Mouse (Mus musculus) liver, adult 2 months (tissue): ENCODE data around the gene Pmm1.

Experiments used
- CTCF ChIP-seq: fragments of 200-500 bp; IDR thresholded peaks from 2 replicates; pipeline ENCODE4 v1.5.1; 2011; ENCODE audit warnings: low read depth, low read length, control low read depth
- POLR2A ChIP-seq: fragments of 200-500 bp; IDR thresholded peaks from 2 replicates; pipeline ENCODE4 v1.6.1; 2011; ENCODE audit warnings: low read length, control low read depth; ENCODE audit not compliant: insufficient read depth; ENCODE audit errors: extremely low read depth

GRCm38 (mm10) chr15:81936679-81937078, 24.1 kb downstream of the Pmm1 start, which contains the start of gene Csdc2:
- TF ChIP-seq CTCF (peak; percentile 6; the same call in 1 of the 2 replicates), POLR2A (no peak)
